Mouse (Mus musculus) heart, postnatal 10 days (tissue): ENCODE measurements around the gene Gm42688. TPM values are rescaled to one million over a fixed set of nuclear protein-coding genes. Genes with fewer than 3 reads are reported as not detected.

Experiments used
- microRNA-seq, 2 experiments: library from miRNA; unstranded; fragments of <30 nt; microRNA quantifications; one replicate each; pipeline ENCODE4 v1.2.0; 2022
- total RNA-seq, 2 experiments: library from RNA; stranded (reverse); gene quantifications; 2 replicates each; pipeline ENCODE4 v1.2.3; 2021

Gm42688 gene
- total RNA-seq, 2 experiments from 2014 or later = 1.9 to 2.1 TPM

Small RNAs within 50 kb of the gene (microRNA-seq; reads per million reads assigned to microRNA genes)
- gene Mir3470a = 0 reads per million in 2 experiments

Other genes with a start within 250 kb of the Gm42688 start
- gene Sema4f, start 161.8 kb upstream of the Gm42688 start, total RNA-seq = under 1 TPM; 0.22 to 0.29 TPM
- gene M1ap, start 154.7 kb upstream of the Gm42688 start, total RNA-seq = under 1 TPM in 1 of 2 experiments, not detected in 1; 0.53 TPM
- 1 to 10 TPM; 5.2 to 6.8 TPM for gene Dok1, start 68.1 kb upstream of the Gm42688 start, total RNA-seq
- gene Loxl3, start 67.4 kb upstream of the Gm42688 start, total RNA-seq = 1 to 10 TPM; 6.0 to 6.8 TPM
- 10 to 100 TPM; 74.2 to 85.8 TPM for gene Aup1, start 47.1 kb upstream of the Gm42688 start, total RNA-seq
- gene Htra2, start 46.3 kb upstream of the Gm42688 start, total RNA-seq = 10 to 100 TPM; 32.9 to 35.6 TPM
- gene Dqx1, start 43.8 kb upstream of the Gm42688 start, total RNA-seq = under 1 TPM; 0.22 to 0.55 TPM
- not detected for gene Tlx2, start 31.3 kb upstream of the Gm42688 start, total RNA-seq
- gene Pcgf1, start 23.7 kb upstream of the Gm42688 start, total RNA-seq = 1 to 10 TPM; 6.9 to 8.7 TPM
- gene Lbx2, start 15.2 kb upstream of the Gm42688 start, total RNA-seq = 1 to 10 TPM in 1 of 2 experiments, under 1 TPM in 1; 0.55 to 1.3 TPM
- 1 to 10 TPM; 2.3 to 2.7 TPM for gene Ccdc142, start within 50 bp of the Gm42688 start, total RNA-seq
- gene Mrpl53, start 7.4 kb downstream of the Gm42688 start, total RNA-seq = 100 to 1,000 TPM; 111 to 125 TPM
- gene Mogs, start 13.9 kb downstream of the Gm42688 start, total RNA-seq = 10 to 100 TPM; 13.4 to 15.8 TPM
- 10 to 100 TPM; 83.1 to 83.9 TPM for gene Wbp1, start 19.9 kb downstream of the Gm42688 start, total RNA-seq
- gene Ino80b, start 23.8 kb downstream of the Gm42688 start, total RNA-seq = 10 to 100 TPM; 14.6 to 17.6 TPM
- gene Rtkn, start 33.8 kb downstream of the Gm42688 start, total RNA-seq = 10 to 100 TPM; 10.7 to 11.7 TPM
- gene Wdr54, start 54.8 kb downstream of the Gm42688 start, total RNA-seq = 1 to 10 TPM; 1.7 to 1.8 TPM
- under 1 TPM in 1 of 2 experiments, not detected in 1; 0.12 TPM for gene 1700003E16Rik, start 54.8 kb downstream of the Gm42688 start, total RNA-seq
- gene Dctn1, start 64.3 kb downstream of the Gm42688 start, total RNA-seq = 100 to 1,000 TPM; 121 to 127 TPM
- not detected for gene Slc4a5, start 118.2 kb downstream of the Gm42688 start, total RNA-seq
- 1 to 10 TPM; 5.0 to 5.4 TPM for gene Mthfd2, start 224.3 kb downstream of the Gm42688 start, total RNA-seq
- gene Mob1a, start 224.4 kb downstream of the Gm42688 start, total RNA-seq = 10 to 100 TPM; 30.5 to 35.1 TPM
- 100 to 1,000 TPM; 235 to 249 TPM for gene Bola3, start 247.5 kb downstream of the Gm42688 start, total RNA-seq